Mouse (Mus musculus) neural tube, embryonic 15.5 days (tissue): Measurements from ENCODE around the gene Abca8a. TPM values are rescaled to one million over a fixed set of nuclear protein-coding genes. Genes with fewer than 3 reads are reported as not detected.

Source experiments
- ATAC-seq: fragments of 200-750 bp; cut with Nextera tagmentation; 2 replicates; pipeline ENCODE4 v1.8.0; 2017; ENCODE audit warnings: mild to moderate bottlenecking, moderate TSS enrichment, moderate library complexity; ENCODE audit not compliant: low FRiP score
- H3K27ac ChIP-seq: fragments of 300-500 bp; sonication (generic); replicated peaks from 2 replicates; pipeline ENCODE4 v1.5.1; 2015; ENCODE audit warnings: mild to moderate bottlenecking, inconsistent platforms
- H3K27me3 ChIP-seq: fragments of 300-500 bp; sonication (generic); replicated peaks from 2 replicates; pipeline ENCODE4 v1.6.1; 2015; ENCODE audit warnings: inconsistent platforms
- H3K36me3 ChIP-seq: fragments of 300-500 bp; sonication (generic); 2 replicates; pipeline ENCODE4 v1.6.1; 2015; ENCODE audit warnings: inconsistent platforms
- H3K4me1 ChIP-seq: fragments of 300-500 bp; sonication (generic); 2 replicates; pipeline ENCODE4 v1.6.1; 2015; ENCODE audit warnings: inconsistent platforms
- H3K4me2 ChIP-seq: fragments of 300-500 bp; sonication (generic); 2 replicates; pipeline ENCODE4 v1.6.1; 2015; ENCODE audit warnings: inconsistent platforms, mild to moderate bottlenecking, moderate library complexity
- H3K4me3 ChIP-seq: fragments of 300-500 bp; sonication (generic); replicated peaks from 2 replicates; pipeline ENCODE4 v1.5.1; 2015; ENCODE audit warnings: mild to moderate bottlenecking, inconsistent platforms
- H3K9ac ChIP-seq: fragments of 300-500 bp; sonication (generic); replicated peaks from 2 replicates; pipeline ENCODE4 v1.6.1; 2015; ENCODE audit warnings: mild to moderate bottlenecking, inconsistent platforms
- H3K9me3 ChIP-seq: fragments of 300-500 bp; sonication (generic); replicated peaks from 2 replicates; pipeline ENCODE4 v1.6.1; 2016; ENCODE audit warnings: inconsistent platforms
- WGBS: fragments of 180-500 bp; shearing (Covaris S2); methylation state at CpG from one replicate; pipeline ENCODE4 v1.1.7; 2015; ENCODE audit warnings: mixed read lengths; 5-methylcytosine and 5-hydroxymethylcytosine counted together
- polyA plus RNA-seq: library from polyadenylated mRNA; unstranded; fragments of >200 nt; fragmentation: Nextera tagmentation; extraction: Ambion mirVana; gene quantifications from 2 replicates; pipeline ENCODE4 v1.2.1, GENCODE M21; 2015

The Abca8a gene
- 2.6 and 4.1 TPM in 2 replicates for polyA plus RNA-seq

DNA sequence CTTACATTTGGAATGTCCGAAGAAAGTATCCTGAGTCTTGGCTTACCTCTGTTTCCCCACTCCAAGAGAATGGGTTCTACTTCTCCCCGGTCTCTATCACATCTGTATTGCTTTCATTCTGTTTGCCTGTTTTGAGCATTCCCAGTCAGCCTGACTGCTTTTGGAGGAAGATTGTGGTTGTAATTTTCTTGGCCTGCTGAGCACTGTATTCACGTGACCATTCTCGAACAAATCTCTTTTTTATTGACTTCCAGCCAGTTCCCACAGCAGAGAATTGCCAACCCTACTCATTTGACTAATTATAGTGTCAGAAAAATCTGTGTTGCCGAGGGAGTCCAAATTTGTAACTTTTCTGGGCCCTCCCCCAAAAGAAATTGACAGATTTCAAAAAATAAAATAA is at the start of gene Abca8a:
Gene Abca8a (minus strand): TSS at position 121 of the 400 bp plus-strand sequence.
- H3K27ac ChIP-seq, result no peak within 1 kb of the TSS
- H3K36me3 ChIP-seq, result no peaks in the 10 kb centered on the region
- H3K9me3 ChIP-seq, result no peaks in the 10 kb centered on the region
- no peak for ATAC-seq
- 59% methylated on average over 5 of the region's 5 CpGs for WGBS
- no peaks in the 10 kb centered on the region; the same call in 1 of the 2 replicates for H3K4me1 ChIP-seq
- H3K27me3 ChIP-seq, result no peaks in the 10 kb centered on the region
- H3K4me3 ChIP-seq, result no peak within 1 kb of the TSS
- no peak within 1 kb of the TSS for H3K4me2 ChIP-seq
- no peak within 1 kb of the TSS for H3K9ac ChIP-seq

DNA sequence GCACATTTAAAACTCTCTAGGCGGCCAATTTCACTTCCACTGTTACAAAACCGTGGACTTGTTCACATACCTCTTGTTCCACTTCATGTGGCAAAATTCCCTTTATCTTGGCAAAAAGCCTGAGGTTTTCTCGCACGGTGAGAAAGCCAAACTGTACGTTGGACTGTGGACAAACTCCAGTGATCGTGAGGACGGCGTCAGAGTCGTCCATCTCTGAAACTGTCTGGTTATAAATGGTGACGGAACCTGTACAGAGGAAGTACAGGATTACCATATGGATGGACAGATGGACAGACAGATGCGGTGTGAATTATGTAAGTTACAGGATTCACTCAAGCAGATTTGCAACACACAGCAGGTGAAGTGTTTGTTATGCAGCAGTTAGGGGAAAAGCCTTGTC is 49.6 kb upstream of the Abca8a start:
- no peaks in the 10 kb centered on the region for H3K27me3 ChIP-seq
- H3K4me1 ChIP-seq, result no peaks in the 10 kb centered on the region
- ATAC-seq, result no peak
- no peak overlapping the region for H3K9ac ChIP-seq
- H3K27ac ChIP-seq, result no peak overlapping the region
- H3K36me3 ChIP-seq, result no peaks in the 10 kb centered on the region
- WGBS, result 84% methylated on average over 11 of the region's 11 CpGs
- no peak overlapping the region for H3K4me3 ChIP-seq
- no peak overlapping the region for H3K4me2 ChIP-seq
- no peaks in the 10 kb centered on the region for H3K9me3 ChIP-seq

- H3K4me2 ChIP-seq, result no peak overlapping the region
- no peaks in the 10 kb centered on the region for H3K4me1 ChIP-seq
- no peak for ATAC-seq
- no peaks in the 10 kb centered on the region for H3K9me3 ChIP-seq
- no peak overlapping the region for H3K9ac ChIP-seq
- H3K27me3 ChIP-seq, result no peaks in the 10 kb centered on the region
- no peak overlapping the region for H3K4me3 ChIP-seq
- H3K36me3 ChIP-seq, result no peaks in the 10 kb centered on the region
- H3K27ac ChIP-seq, result no peak overlapping the region
- 90% methylated on average over 5 of the region's 5 CpGs for WGBS
Measured at GRCm38 (mm10) chr11:110130760-110131159, 35.0 kb upstream of the Abca8a start.

DNA sequence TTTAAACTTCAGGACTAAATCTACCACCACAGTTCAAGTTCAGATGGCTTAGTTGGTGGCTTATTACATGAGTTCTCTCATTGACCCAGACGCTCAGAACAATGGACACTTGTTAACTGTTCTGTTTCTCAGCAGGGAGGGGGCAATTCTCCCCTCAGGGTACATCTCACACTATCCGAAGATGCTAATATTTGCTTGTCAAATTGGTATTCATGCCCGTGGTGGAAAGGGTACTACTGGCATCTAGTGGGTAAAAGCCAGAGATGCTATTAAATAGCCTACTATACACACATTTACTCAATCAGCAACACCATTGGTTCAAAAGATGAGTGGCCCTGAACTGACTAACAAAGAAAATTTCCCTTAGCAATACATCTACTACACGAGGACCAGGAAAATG is 15.4 kb upstream of the Abca8a start:
- ATAC-seq, result no peak
- Histone ChIP-seq H3K4me2 (no peak overlapping the region), H3K27ac (no peak overlapping the region), H3K9ac (no peak overlapping the region), H3K4me3 (no peak overlapping the region), H3K27me3 (no peaks in the 10 kb centered on the region), H3K4me1 (no peaks in the 10 kb centered on the region), H3K36me3 (no peaks in the 10 kb centered on the region), H3K9me3 (no peaks in the 10 kb centered on the region)
- 54% methylated on average over 4 of the region's 4 CpGs for WGBS

GRCm38 (mm10) chr11:110101437-110101836 is 5.7 kb upstream of the Abca8a start:
- no peak for ATAC-seq
- H3K4me1 ChIP-seq, result no peaks in the 10 kb centered on the region
- no peaks in the 10 kb centered on the region for H3K27me3 ChIP-seq
- no peak overlapping the region for H3K4me2 ChIP-seq
- H3K9ac ChIP-seq, result no peak overlapping the region
- no peaks in the 10 kb centered on the region for H3K36me3 ChIP-seq
- no peak overlapping the region for H3K27ac ChIP-seq
- no peak overlapping the region for H3K4me3 ChIP-seq
- 90% methylated on average over 7 of the region's 7 CpGs for WGBS
- no peaks in the 10 kb centered on the region for H3K9me3 ChIP-seq

DNA sequence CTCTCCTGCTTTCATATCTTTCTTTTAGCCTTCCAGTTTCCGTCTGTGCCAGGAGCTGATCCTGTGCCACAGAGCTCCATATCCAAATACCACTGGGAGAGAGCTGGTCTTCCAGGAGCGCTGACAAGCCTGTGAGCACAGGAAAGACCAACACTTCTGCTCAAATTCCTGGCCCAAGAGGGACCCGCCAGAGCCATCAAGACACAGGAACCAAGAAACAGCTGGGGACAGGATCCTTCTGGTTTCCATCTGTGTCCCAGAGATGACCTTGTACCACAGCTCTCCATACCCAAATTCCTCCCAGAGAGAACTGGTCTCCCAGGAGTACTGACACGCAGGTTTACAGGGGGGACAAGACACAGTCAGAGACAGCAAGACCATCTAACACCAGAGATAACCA is 3.1 kb upstream of the Abca8a start:
- Histone ChIP-seq H3K4me2 (no peak overlapping the region), H3K9ac (no peak overlapping the region), H3K9me3 (no peaks in the 10 kb centered on the region), H3K36me3 (no peaks in the 10 kb centered on the region), H3K27me3 (no peaks in the 10 kb centered on the region), H3K27ac (no peak overlapping the region), H3K4me3 (no peak overlapping the region), H3K4me1 (no peaks in the 10 kb centered on the region; the same call in 1 of the 2 replicates)
- 88% methylated on average over 4 of the region's 4 CpGs for WGBS
- no peak for ATAC-seq

GRCm38 (mm10) chr11:110097465-110097864 is 1.7 kb upstream of the Abca8a start:
- Histone ChIP-seq H3K4me2 (no peak overlapping the region), H3K36me3 (no peaks in the 10 kb centered on the region), H3K9ac (no peak overlapping the region), H3K9me3 (no peaks in the 10 kb centered on the region), H3K4me1 (no peaks in the 10 kb centered on the region; the same call in 1 of the 2 replicates), H3K27ac (no peak overlapping the region), H3K4me3 (no peak overlapping the region), H3K27me3 (no peaks in the 10 kb centered on the region)
- 81% methylated on average over 6 of the region's 6 CpGs for WGBS
- no peak for ATAC-seq

DNA sequence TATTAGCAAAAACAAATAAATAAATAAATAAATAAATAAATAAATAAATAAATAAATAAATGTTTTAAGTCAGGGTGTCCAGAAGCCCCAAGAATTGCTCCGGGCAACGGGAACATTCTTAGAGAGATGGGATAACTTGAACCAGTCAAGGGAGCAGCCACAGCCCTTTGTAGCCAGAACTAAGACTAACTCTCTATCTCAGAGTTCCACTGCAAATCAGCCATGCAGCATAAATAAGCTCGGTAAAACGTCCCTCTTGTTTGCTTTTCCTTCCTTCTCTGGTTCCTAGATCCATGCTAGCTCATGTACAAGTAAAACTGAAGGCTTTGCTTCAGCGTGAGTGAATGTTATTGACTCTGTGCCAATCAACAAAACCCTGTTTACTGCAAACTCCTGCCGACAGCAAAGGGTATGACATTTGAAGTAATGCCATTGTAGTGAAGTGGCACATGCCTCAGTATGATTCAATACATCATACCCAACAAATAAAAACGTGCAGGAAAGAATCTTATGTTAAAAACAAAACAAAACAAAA is 865 bp downstream of the Abca8a start:
- no peaks in the 10 kb centered on the region; the same call in 1 of the 2 replicates for H3K4me1 ChIP-seq
- H3K4me3 ChIP-seq, result no peak overlapping the region
- no peaks in the 10 kb centered on the region for H3K27me3 ChIP-seq
- H3K9ac ChIP-seq, result no peak overlapping the region
- H3K27ac ChIP-seq, result no peak overlapping the region
- no peaks in the 10 kb centered on the region for H3K9me3 ChIP-seq
- ATAC-seq, result no peak
- H3K4me2 ChIP-seq, result no peak overlapping the region
- WGBS, result 71% methylated on average over 7 of the region's 7 CpGs
- no peaks in the 10 kb centered on the region for H3K36me3 ChIP-seq

GRCm38 (mm10) chr11:110094236-110094635 is 1.5 kb downstream of the Abca8a start:
- H3K4me3 ChIP-seq, result no peak overlapping the region
- H3K9ac ChIP-seq, result no peak overlapping the region
- WGBS, result 79% methylated on average over 3 of the region's 3 CpGs
- no peaks in the 10 kb centered on the region; the same call in 1 of the 2 replicates for H3K4me1 ChIP-seq
- no peaks in the 10 kb centered on the region for H3K9me3 ChIP-seq
- no peak for ATAC-seq
- H3K36me3 ChIP-seq, result no peaks in the 10 kb centered on the region
- no peak overlapping the region for H3K4me2 ChIP-seq
- H3K27ac ChIP-seq, result no peak overlapping the region
- no peaks in the 10 kb centered on the region for H3K27me3 ChIP-seq

DNA sequence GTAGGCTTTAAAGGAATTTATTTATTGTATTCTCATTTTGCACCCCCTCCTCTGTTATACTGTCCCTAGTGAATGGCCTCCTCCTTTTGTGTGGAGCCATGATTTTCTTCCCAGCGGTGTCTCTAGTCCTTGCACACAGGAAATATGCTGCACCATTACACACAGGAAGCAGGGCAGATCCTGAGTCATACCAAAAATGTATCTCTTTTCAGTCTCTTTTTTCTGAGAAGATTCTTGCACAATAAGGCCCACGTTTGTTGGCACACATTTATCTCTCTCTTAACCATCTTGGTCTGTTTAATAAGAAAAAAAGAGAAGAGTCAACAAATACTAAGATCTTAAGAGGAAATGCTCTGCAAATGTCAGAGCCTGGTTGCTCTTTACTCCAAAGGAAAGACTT is 4.5 kb downstream of the Abca8a start:
- no peak overlapping the region for H3K27ac ChIP-seq
- H3K9ac ChIP-seq, result no peak overlapping the region
- no peaks in the 10 kb centered on the region for H3K9me3 ChIP-seq
- H3K4me1 ChIP-seq, result no peaks in the 10 kb centered on the region; the same call in 1 of the 2 replicates
- H3K4me3 ChIP-seq, result no peak overlapping the region
- no peaks in the 10 kb centered on the region for H3K27me3 ChIP-seq
- WGBS, result 69% methylated on average over 2 of the region's 2 CpGs
- no peaks in the 10 kb centered on the region for H3K36me3 ChIP-seq
- no peak overlapping the region for H3K4me2 ChIP-seq
- ATAC-seq, result no peak

- no peak overlapping the region for H3K4me2 ChIP-seq
- no peak overlapping the region for H3K9ac ChIP-seq
- no peaks in the 10 kb centered on the region for H3K36me3 ChIP-seq
- no peaks in the 10 kb centered on the region for H3K4me1 ChIP-seq
- 88% methylated on average over 3 of the region's 3 CpGs for WGBS
- no peaks in the 10 kb centered on the region for H3K9me3 ChIP-seq
- H3K27ac ChIP-seq, result no peak overlapping the region
- no peaks in the 10 kb centered on the region for H3K27me3 ChIP-seq
- no peak for ATAC-seq
- H3K4me3 ChIP-seq, result no peak overlapping the region
Measured at GRCm38 (mm10) chr11:110072158-110072557, 23.6 kb downstream of the Abca8a start.

DNA sequence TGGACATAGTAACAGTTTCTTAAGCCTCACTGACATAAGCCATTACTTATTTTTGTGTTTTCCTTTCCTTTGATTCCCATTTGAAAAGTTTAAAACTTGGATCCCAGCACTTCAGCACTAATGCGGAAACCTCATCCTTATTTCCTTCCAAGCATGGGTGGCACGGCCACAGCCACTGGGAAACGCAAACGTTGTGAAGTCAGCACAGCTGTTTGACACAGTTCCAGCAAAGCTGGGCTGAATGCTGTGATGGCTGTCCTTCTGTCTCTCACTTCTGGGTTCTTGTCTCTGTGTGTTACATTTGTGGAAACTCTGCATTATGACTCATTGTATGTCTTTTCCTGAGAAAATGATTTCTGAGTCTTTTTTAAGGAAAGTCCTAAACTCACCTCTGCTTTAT is 34.7 kb downstream of the Abca8a start:
- Histone ChIP-seq H3K9ac (no peak overlapping the region), H3K27me3 (no peaks in the 10 kb centered on the region), H3K4me1 (no peaks in the 10 kb centered on the region), H3K9me3 (no peaks in the 10 kb centered on the region), H3K4me2 (no peak overlapping the region), H3K36me3 (no peaks in the 10 kb centered on the region), H3K27ac (no peak overlapping the region), H3K4me3 (no peak overlapping the region)
- no peak for ATAC-seq
- WGBS, result 76% methylated on average over 4 of the region's 4 CpGs

DNA sequence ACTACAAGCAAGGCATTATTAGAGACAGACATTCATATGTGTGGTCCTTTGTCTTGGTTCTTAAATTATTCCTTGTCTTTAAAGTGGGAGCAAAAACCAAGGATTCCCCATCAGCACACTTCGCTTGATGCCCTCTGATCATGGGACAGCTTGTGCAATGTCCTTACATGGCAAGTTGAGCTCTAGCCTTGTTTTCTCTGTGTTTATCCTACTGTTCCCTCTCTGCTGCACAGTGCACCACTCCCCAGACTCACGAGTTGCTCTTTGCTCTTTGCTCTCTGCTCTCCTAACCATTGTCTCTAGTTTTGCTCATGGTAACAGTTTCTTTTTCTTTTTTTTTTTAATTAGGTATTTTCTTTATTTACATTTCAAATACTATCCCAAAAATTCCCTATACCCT is 35.7 kb downstream of the Abca8a start:
- 81% methylated on average over 2 of the region's 2 CpGs for WGBS
- Histone ChIP-seq H3K27me3 (no peaks in the 10 kb centered on the region), H3K36me3 (no peaks in the 10 kb centered on the region), H3K9ac (no peak overlapping the region), H3K4me2 (no peak overlapping the region), H3K27ac (no peak overlapping the region), H3K9me3 (no peaks in the 10 kb centered on the region), H3K4me3 (no peak overlapping the region), H3K4me1 (no peaks in the 10 kb centered on the region)
- ATAC-seq, result no peak
